Mouse (Mus musculus) kidney, adult 2 months (tissue): ENCODE measurements at regions not wholly inside any gene's neighbourhood (a gene's known extent, or its start where the extent isn't known, plus 50 kb on each side); places are given as distances from the start of the nearest gene placed in this dataset.

Experiments
- CTCF ChIP-seq: fragments of 200-500 bp; conservative IDR thresholded peaks from 2 replicates; pipeline ENCODE4 v1.5.1; 2011; ENCODE audit warnings: low read depth, mild to moderate bottlenecking, control low read depth, low read length, moderate library complexity, mixed read lengths; ENCODE audit not compliant: insufficient read depth, insufficient read length
- POLR2A ChIP-seq: fragments of 200-500 bp; IDR thresholded peaks from one replicate; pipeline ENCODE4 v1.6.1; 2011; ENCODE audit warnings: low read depth, low read length, control low read depth

DNA sequence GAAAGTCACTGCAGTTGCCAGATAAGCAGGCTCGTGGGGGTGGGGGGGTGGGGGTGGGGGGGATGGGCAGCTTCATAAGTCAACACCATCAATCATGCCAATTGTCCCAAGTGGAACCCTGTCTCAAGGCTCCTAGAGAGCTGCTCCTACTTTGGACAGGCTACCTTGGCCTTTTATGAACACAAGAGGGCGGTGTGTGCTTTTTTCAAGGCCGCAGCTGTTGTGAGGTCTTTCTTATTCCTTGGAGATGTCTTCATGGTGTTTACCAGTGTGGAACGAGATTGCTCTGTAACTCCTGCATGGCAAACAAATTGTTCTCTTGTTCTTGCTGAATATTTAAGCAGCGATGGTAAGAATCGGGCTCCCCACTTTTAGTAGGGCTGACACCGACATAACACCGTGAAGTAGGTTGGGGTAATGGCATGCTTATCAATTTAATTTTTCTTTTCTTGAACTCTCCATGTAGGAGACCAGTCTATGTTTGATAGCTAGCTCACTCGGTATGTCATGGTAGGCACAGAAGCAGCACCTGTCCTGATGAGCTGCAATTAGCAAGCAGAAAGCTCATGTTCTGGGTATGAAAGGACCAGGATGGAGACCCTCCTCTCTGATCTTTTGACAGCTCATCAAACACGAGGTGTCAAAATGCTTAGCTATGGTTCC lies 118.7 kb upstream of the Nmur2 start:
- TF ChIP-seq CTCF (no peak; the same call in 1 of the 2 replicates), POLR2A (no peak)
